Mouse (Mus musculus) spleen, adult 2 months (tissue): Measurements from ENCODE around the gene Gm21887.
"Not testable (repeated sequence)": the region's sequence is repeated elsewhere in the genome, so short reads cannot be mapped to it uniquely, and the experiment has no call there.

ENCODE experiments used
- CTCF ChIP-seq: fragments of 200-500 bp; IDR thresholded peaks from 2 replicates; pipeline ENCODE4 v1.5.1; 2011; ENCODE audit warnings: mild to moderate bottlenecking, inconsistent platforms; ENCODE audit not compliant: insufficient read depth, insufficient read length, insufficient replicate concordance; ENCODE audit errors: extremely low read depth
- POLR2A ChIP-seq: fragments of 200-500 bp; IDR thresholded peaks from 2 replicates; pipeline ENCODE4 v1.6.1; 2011; ENCODE audit warnings: low read depth, low read length, inconsistent platforms

GRCm38 (mm10) chrX:170003536-170003935 lies 5.9 kb upstream of the Gm21887 start:
- TF ChIP-seq CTCF, POLR2A: not testable (repeated sequence)
